Mouse (Mus musculus): ENCODE results near the gene Nfic. TPM values are rescaled to one million over a fixed set of nuclear protein-coding genes. Genes with fewer than 3 reads are reported as not detected.

Nfic gene
- polyA plus RNA-seq, 1 experiment from 2014 or later: 86.5 TPM

- no peak overlapping the region for H3K27ac ChIP-seq (ENCODE audit: low read depth)
- TF ChIP-seq CTCF (IDR thresholded peaks at IDR 0.05; ENCODE audit: low read depth): peak; percentile 18; the same call in 1 of the 2 replicates
- no peak overlapping the region for H3K4me3 ChIP-seq (ENCODE audit: low read depth, low read length)
- no peak overlapping the region for H3K9ac ChIP-seq
- peaks cover 21% of the 10 kb centered on the region for H3K27me3 ChIP-seq (ENCODE audit: insufficient read depth, low read length)
- no peaks in the 10 kb centered on the region for H3K9me3 ChIP-seq (ENCODE audit: low read depth, low read length)
- H3K36me3 ChIP-seq (ENCODE audit: insufficient read depth): peaks cover 35% of the 10 kb centered on the region
- no peak overlapping the region for H3K4me2 ChIP-seq
- 29% methylated on average over 2 of the region's 2 CpGs for WGBS
- ATAC-seq (ENCODE audit: insufficient read depth) (no peak), DNase-seq (no peak)
- no peaks in the 10 kb centered on the region for H3K4me1 ChIP-seq (ENCODE audit: insufficient read depth)
Observed at GRCm38 (mm10) chr10:81485060-81485449, 29.6 kb upstream of the Nfic start.

GRCm38 (mm10) chr10:81484441-81485059 is 29.1 kb upstream of the Nfic start:
- DNase-seq: no peak
- no peak overlapping the region for H3K4me2 ChIP-seq
- no peak overlapping the region for H3K27ac ChIP-seq (ENCODE audit: low read depth)
- TF ChIP-seq CTCF (IDR thresholded peaks at IDR 0.05; ENCODE audit: low read depth): no peak
- H3K9ac ChIP-seq: no peak overlapping the region
- peaks cover 30% of the 10 kb centered on the region for H3K36me3 ChIP-seq (ENCODE audit: insufficient read depth)
- H3K27me3 ChIP-seq (ENCODE audit: insufficient read depth, low read length): peaks cover 21% of the 10 kb centered on the region
- ATAC-seq (ENCODE audit: insufficient read depth): no peak
- WGBS: 52% methylated on average over 6 of the region's 6 CpGs
- no peaks in the 10 kb centered on the region for H3K9me3 ChIP-seq (ENCODE audit: low read depth, low read length)
- H3K4me1 ChIP-seq (ENCODE audit: insufficient read depth): no peaks in the 10 kb centered on the region
- H3K4me3 ChIP-seq (ENCODE audit: low read depth, low read length): no peak overlapping the region

GRCm38 (mm10) chr10:81483983-81484382 is 28.5 kb upstream of the Nfic start:
- Histone ChIP-seq H3K4me3 (ENCODE audit: low read depth, low read length) (no peak overlapping the region), H3K4me2 (no peak overlapping the region), H3K9ac (no peak overlapping the region), H3K9me3 (ENCODE audit: low read depth, low read length) (no peaks in the 10 kb centered on the region), H3K27ac (ENCODE audit: low read depth) (no peak overlapping the region), H3K36me3 (ENCODE audit: insufficient read depth) (peaks cover 25% of the 10 kb centered on the region), H3K27me3 (ENCODE audit: insufficient read depth, low read length) (peaks cover 21% of the 10 kb centered on the region), H3K4me1 (ENCODE audit: insufficient read depth) (no peaks in the 10 kb centered on the region)
- TF ChIP-seq CTCF (IDR thresholded peaks at IDR 0.05; ENCODE audit: low read depth): peak; percentile 69
- ATAC-seq (ENCODE audit: insufficient read depth): no peak
- DNase-seq: peak; percentile 55
- 16% methylated on average over 9 of the region's 9 CpGs for WGBS

- Histone ChIP-seq H3K36me3 (ENCODE audit: insufficient read depth) (peaks cover 10% of the 10 kb centered on the region), H3K9ac (peak within 1 kb of the TSS; percentile 41; the same call in 1 of the 2 replicates), H3K27ac (ENCODE audit: low read depth) (no peak within 1 kb of the TSS), H3K27me3 (ENCODE audit: insufficient read depth, low read length) (peaks cover 21% of the 10 kb centered on the region), H3K4me2 (peak within 1 kb of the TSS; percentile 76), H3K4me1 (ENCODE audit: insufficient read depth) (no peaks in the 10 kb centered on the region), H3K9me3 (ENCODE audit: low read depth, low read length) (no peaks in the 10 kb centered on the region), H3K4me3 (ENCODE audit: low read depth, low read length) (peak within 1 kb of the TSS; percentile 39)
- WGBS: 0% methylated on average over 36 of the region's 36 CpGs
- peak; percentile 25; the same call in 1 of the 2 replicates for ATAC-seq (ENCODE audit: insufficient read depth)
- peak; percentile 49; the same call in 1 of the 2 replicates for TF ChIP-seq CTCF (IDR thresholded peaks at IDR 0.05; ENCODE audit: low read depth)
- DNase-seq: peak; percentile 65
Observed at GRCm38 (mm10) chr10:81482533-81482889, 27.1 kb upstream of the Nfic start, which contains the start of gene Celf5. Gene Celf5 (minus strand): TSS chr10:81482709.

GRCm38 (mm10) chr10:81481605-81482532 is 26.4 kb upstream of the Nfic start:
- peak overlapping the region; percentile 39 for H3K4me3 ChIP-seq (ENCODE audit: low read depth, low read length)
- ATAC-seq (ENCODE audit: insufficient read depth) (0 out of 2 replicates have a peak, but pooled peaks have one; percentile 2), DNase-seq (no peak)
- peak overlapping the region; percentile 76 for H3K4me2 ChIP-seq
- TF ChIP-seq CTCF (IDR thresholded peaks at IDR 0.05; ENCODE audit: low read depth): no peak
- peaks cover 4% of the 10 kb centered on the region for H3K36me3 ChIP-seq (ENCODE audit: insufficient read depth)
- H3K27ac ChIP-seq (ENCODE audit: low read depth): no peak overlapping the region
- peaks cover 21% of the 10 kb centered on the region for H3K27me3 ChIP-seq (ENCODE audit: insufficient read depth, low read length)
- H3K4me1 ChIP-seq (ENCODE audit: insufficient read depth): no peaks in the 10 kb centered on the region
- H3K9me3 ChIP-seq (ENCODE audit: low read depth, low read length): no peaks in the 10 kb centered on the region
- WGBS: 4% methylated on average over 35 of the region's 35 CpGs
- H3K9ac ChIP-seq: peak overlapping the region; percentile 41; the same call in 1 of the 2 replicates

GRCm38 (mm10) chr10:81474461-81474860 is 19.0 kb upstream of the Nfic start:
- WGBS: 75% methylated on average over 10 of the region's 10 CpGs
- H3K4me3 ChIP-seq (ENCODE audit: low read depth, low read length): no peak overlapping the region
- no peaks in the 10 kb centered on the region for H3K4me1 ChIP-seq (ENCODE audit: insufficient read depth)
- no peak for ATAC-seq (ENCODE audit: insufficient read depth)
- TF ChIP-seq CTCF (IDR thresholded peaks at IDR 0.05; ENCODE audit: low read depth): no peak
- DNase-seq: no peak
- peaks cover 30% of the 10 kb centered on the region for H3K27me3 ChIP-seq (ENCODE audit: insufficient read depth, low read length)
- no peak overlapping the region for H3K27ac ChIP-seq (ENCODE audit: low read depth)
- H3K36me3 ChIP-seq (ENCODE audit: insufficient read depth): no peaks in the 10 kb centered on the region
- H3K4me2 ChIP-seq: no peak overlapping the region
- H3K9ac ChIP-seq: no peak overlapping the region
- no peaks in the 10 kb centered on the region for H3K9me3 ChIP-seq (ENCODE audit: low read depth, low read length)

GRCm38 (mm10) chr10:81473003-81473451 is 17.6 kb upstream of the Nfic start:
- ATAC-seq (ENCODE audit: insufficient read depth): no peak
- H3K4me1 ChIP-seq (ENCODE audit: insufficient read depth): no peaks in the 10 kb centered on the region
- H3K9ac ChIP-seq: no peak overlapping the region
- no peak overlapping the region for H3K27ac ChIP-seq (ENCODE audit: low read depth)
- peaks cover 30% of the 10 kb centered on the region for H3K27me3 ChIP-seq (ENCODE audit: insufficient read depth, low read length)
- H3K9me3 ChIP-seq (ENCODE audit: low read depth, low read length): no peaks in the 10 kb centered on the region
- WGBS: 2% methylated on average over 22 of the region's 22 CpGs
- no peaks in the 10 kb centered on the region for H3K36me3 ChIP-seq (ENCODE audit: insufficient read depth)
- no peak overlapping the region for H3K4me3 ChIP-seq (ENCODE audit: low read depth, low read length)
- DNase-seq: no peak
- TF ChIP-seq CTCF (IDR thresholded peaks at IDR 0.05; ENCODE audit: low read depth): no peak
- H3K4me2 ChIP-seq: no peak overlapping the region
